Mouse (Mus musculus) CH12.LX (cell line): Measurements from ENCODE around the gene Ankmy2. TPM values are rescaled to one million over a fixed set of nuclear protein-coding genes. Genes with fewer than 3 reads are reported as not detected.
A peak's percentile ranks its signal among the peaks of the same experiment; 100 is the strongest.

Experiments used
- DNase-seq: peaks from one replicate; pipeline ENCODE4 v3.0.0-alpha.2; 2013; ENCODE audit errors: extremely low read depth
- H3K27ac ChIP-seq: 2 replicates; pipeline ENCODE4 v1.5.1; 2012; ENCODE audit warnings: low read depth, mild to moderate bottlenecking, control low read depth, moderate library complexity; ENCODE audit not compliant: insufficient read depth
- H3K27me3 ChIP-seq: replicated peaks from 2 replicates; pipeline ENCODE3; 2012; ENCODE audit warnings: inconsistent platforms
- H3K36me3 ChIP-seq, 2 experiments: replicated peaks in 1 of 2; 2 replicates each; pipeline versions ENCODE3 to v1.6.1; 2012; ENCODE audit warnings: inconsistent platforms in 1 of 2, low read length in 1 of 2, mild to moderate bottlenecking in 1 of 2, mixed read lengths in 1 of 2, moderate library complexity in 1 of 2; ENCODE audit not compliant: control insufficient read depth in 1 of 2, insufficient read depth in 1 of 2
- H3K4me1 ChIP-seq, 2 experiments: 2 replicates each; pipeline ENCODE4 v1.6.1; 2012; ENCODE audit warnings: inconsistent platforms in 1 of 2, moderate library complexity in 1 of 2; ENCODE audit not compliant: insufficient read depth in 2 of 2, control insufficient read depth in 1 of 2
- H3K4me2 ChIP-seq: 2 replicates; pipeline ENCODE4 v1.6.1; 2012; ENCODE audit warnings: low read depth, mild to moderate bottlenecking, control low read depth; ENCODE audit not compliant: poor library complexity, insufficient read depth, severe bottlenecking
- H3K4me3 ChIP-seq, 3 experiments: fragments of 150-350 bp in 1 of 3; sonication (generic) in 1 of 3; replicated peaks in 1 of 3; 2 replicates each; pipeline versions ENCODE3 to v1.5.1; 2011 to 2012; ENCODE audit warnings: low read depth in 2 of 3, low read length in 2 of 3, mild to moderate bottlenecking in 2 of 3, moderate library complexity in 2 of 3, control low read depth in 1 of 3, improper control_type of control experiment in 1 of 3, inconsistent platforms in 1 of 3, mixed read lengths in 1 of 3; ENCODE audit not compliant: poor library complexity in 1 of 3
- H3K79me2 ChIP-seq: replicated peaks from 2 replicates; pipeline ENCODE4 v1.6.1; 2012; ENCODE audit warnings: mild to moderate bottlenecking, moderate library complexity; ENCODE audit not compliant: control insufficient read depth, poor library complexity, insufficient read depth, severe bottlenecking; ENCODE audit errors: extremely low read depth
- H3K9ac ChIP-seq: 2 replicates; pipeline ENCODE4 v1.6.1; 2012; ENCODE audit warnings: low read depth, mild to moderate bottlenecking, control low read depth, moderate library complexity; ENCODE audit not compliant: insufficient read depth
- H3K9me3 ChIP-seq: replicated peaks from 2 replicates; pipeline ENCODE3; 2012; ENCODE audit warnings: low read length, inconsistent platforms, mixed read lengths
- CHD1 ChIP-seq: IDR thresholded peaks from 2 replicates; pipeline ENCODE4 v1.6.1; 2012; ENCODE audit warnings: low read depth, low read length, improper control_type of control experiment, inconsistent platforms
- CHD2 ChIP-seq: IDR thresholded peaks from 2 replicates; pipeline ENCODE4 v1.6.1; 2011; ENCODE audit warnings: low read length, improper control_type of control experiment
- E2F4 ChIP-seq: IDR thresholded peaks from 2 replicates; pipeline ENCODE4 v1.6.1; 2011; ENCODE audit warnings: low read depth, low read length, improper control_type of control experiment; ENCODE audit not compliant: insufficient replicate concordance
- ETS1 ChIP-seq: conservative IDR thresholded peaks from 2 replicates; pipeline ENCODE4 v1.6.1; 2012; ENCODE audit warnings: low read depth, mild to moderate bottlenecking, inconsistent platforms, low read length, improper control_type of control experiment, moderate library complexity
- HCFC1 ChIP-seq: IDR thresholded peaks from 2 replicates; pipeline ENCODE4 v1.6.1; 2012; ENCODE audit warnings: low read depth, mild to moderate bottlenecking, inconsistent platforms, low read length, improper control_type of control experiment
- JUND ChIP-seq: conservative IDR thresholded peaks from 2 replicates; pipeline ENCODE4 v1.6.1; 2011; ENCODE audit warnings: low read depth, low read length, improper control_type of control experiment
- KAT2A ChIP-seq: IDR thresholded peaks from 2 replicates; pipeline ENCODE4 v1.6.1; 2012; ENCODE audit warnings: low read length, improper control_type of control experiment, inconsistent platforms; ENCODE audit not compliant: insufficient replicate concordance
- MXI1 ChIP-seq: IDR thresholded peaks from 2 replicates; pipeline ENCODE4 v1.6.1; 2011; ENCODE audit warnings: mild to moderate bottlenecking, low read depth, low read length, improper control_type of control experiment
- NRF1 ChIP-seq: IDR thresholded peaks from 2 replicates; pipeline ENCODE4 v1.6.1; 2014; ENCODE audit warnings: low read depth, mild to moderate bottlenecking, inconsistent platforms, low read length, improper control_type of control experiment, moderate library complexity
- POLR2A ChIP-seq: IDR thresholded peaks from 2 replicates; pipeline ENCODE4 v1.6.1; 2011; ENCODE audit warnings: low read depth, mild to moderate bottlenecking, improper control_type of control experiment, low read length
- SIN3A ChIP-seq: IDR thresholded peaks from 2 replicates; pipeline ENCODE4 v1.6.1; 2012; ENCODE audit warnings: low read length, improper control_type of control experiment, inconsistent platforms
- TCF12 ChIP-seq: IDR thresholded peaks from 2 replicates; pipeline ENCODE4 v1.6.1; 2014; ENCODE audit warnings: low read depth, mild to moderate bottlenecking, inconsistent platforms, low read length, improper control_type of control experiment
- UBTF ChIP-seq: IDR thresholded peaks from 2 replicates; pipeline ENCODE4 v1.6.1; 2012; ENCODE audit warnings: low read depth, mild to moderate bottlenecking, inconsistent platforms, low read length, improper control_type of control experiment, moderate library complexity
- ZMIZ1 ChIP-seq: IDR thresholded peaks from 2 replicates; pipeline ENCODE4 v1.6.1; 2012; ENCODE audit warnings: low read depth, mild to moderate bottlenecking, inconsistent platforms, low read length, improper control_type of control experiment
- dilution Hi-C: fragments of 300-500 bp; cut with MboI; formaldehyde crosslinking; loops from 2 replicates; pipeline ENCODE4 v1.14.3; 2020; ENCODE audit warnings: low sequenced_read_pairs; ENCODE audit not compliant: extremely low pct_unique_long_range_greater_than_20kb, extremely low pct_ligation_motif_present
- in situ Hi-C: fragments of 300-500 bp; cut with MboI; formaldehyde crosslinking; loops from 3 replicates; pipeline ENCODE4 v1.14.3; 2019; ENCODE audit warnings: low sequenced_read_pairs, low pct_ligation_motif_present, low pct_unique_long_range_greater_than_20kb, mixed read lengths
- polyA plus RNA-seq: library from polyadenylated mRNA; unstranded; fragments of >175 nt; gene quantifications from 2 replicates; pipeline ENCODE4 v1.2.1, GENCODE M21; 2012; ENCODE audit warnings: low read depth; ENCODE audit not compliant: insufficient read length
- total RNA-seq, 2 experiments: library from RNA; depleted of rRNA; stranded (reverse); fragments of 300-350 nt in 1 of 2; fragments of >200 nt in 1 of 2; gene quantifications; 2 replicates each; pipeline ENCODE4 v1.2.3; 2012 to 2014

Gene Ankmy2
- total and polyA plus RNA-seq, 3 experiments = 13.8 to 19.1 (median 16.7) TPM

DNA sequence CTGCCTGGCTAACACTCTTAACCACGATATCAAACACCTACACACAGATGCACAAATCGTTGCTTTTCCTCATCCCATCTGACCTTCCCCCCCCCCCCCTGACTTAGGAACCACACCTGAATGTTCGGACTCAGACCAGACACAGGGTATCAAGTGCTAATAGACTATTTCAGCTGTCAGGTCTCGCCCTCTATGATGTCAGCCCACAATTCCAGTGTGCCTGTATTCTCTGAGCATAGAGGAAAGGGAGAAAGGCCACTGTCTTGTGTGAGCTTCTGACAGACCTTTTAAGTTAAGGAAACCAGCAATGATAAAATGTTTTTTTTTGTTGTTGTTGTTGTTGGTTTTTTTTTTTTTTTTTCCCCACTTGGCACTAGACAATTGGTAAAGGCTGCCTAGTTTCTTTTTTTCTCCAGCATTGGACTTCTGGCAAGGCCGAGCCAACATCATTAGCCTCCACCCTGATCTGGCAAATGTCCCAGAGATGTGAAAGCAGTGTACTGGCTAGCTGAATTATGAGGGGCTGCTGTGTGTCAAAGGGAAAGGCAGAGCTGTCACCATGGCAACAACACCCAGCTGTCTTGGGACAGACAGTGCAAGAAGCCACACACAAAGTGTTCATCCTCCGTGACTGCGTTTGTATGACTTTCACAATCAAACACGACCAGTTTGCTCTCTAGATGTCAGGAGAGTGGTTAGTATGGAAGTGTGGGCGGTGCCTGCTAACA, 50.3 kb downstream of the Ankmy2 start:
- H3K9me3 ChIP-seq = no peaks in the 10 kb centered on the region
- no peaks in the 10 kb centered on the region for H3K27me3 ChIP-seq
- peak; percentile 14 for DNase-seq
- H3K79me2 ChIP-seq = no peaks in the 10 kb centered on the region
- no peak overlapping the region for H3K4me2 ChIP-seq
- no peak overlapping the region for H3K9ac ChIP-seq
- in situ Hi-C loops = no loop called here
- no peak overlapping the region for H3K4me3 ChIP-seq
- dilution Hi-C loops = no loop called here
- peaks cover 3 to 4% of the 10 kb centered on the region in 2 experiments; a peak in 3 of 4 replicates for H3K4me1 ChIP-seq
- no peaks in the 10 kb centered on the region for H3K36me3 ChIP-seq
- H3K27ac ChIP-seq = no peak overlapping the region
- TF ChIP-seq ETS1 = no peak
- no peak for TF ChIP-seq TCF12
- TF ChIP-seq SIN3A = no peak
- TF ChIP-seq, all 38 proteins: peak for 0

DNA sequence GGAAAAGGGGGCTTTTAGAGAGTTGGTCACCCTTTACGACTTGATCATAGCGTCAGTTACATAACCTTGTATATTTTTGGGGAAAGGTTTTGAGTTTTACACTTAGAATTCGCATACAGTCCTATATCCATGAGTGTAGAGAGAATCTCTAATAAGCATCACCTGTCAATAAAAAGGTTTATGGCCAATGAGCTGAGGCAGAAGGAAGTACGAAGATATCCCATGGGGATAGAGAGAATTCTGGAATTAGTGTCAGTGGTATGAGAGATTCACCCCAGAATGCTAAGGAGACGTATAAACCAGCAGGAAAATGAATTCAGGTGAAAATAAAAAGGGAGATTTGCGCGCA, 50.9 kb downstream of the Ankmy2 start:
- H3K9ac ChIP-seq = no peak overlapping the region
- in situ Hi-C loops = no loop called here
- no peak overlapping the region for H3K27ac ChIP-seq
- H3K4me2 ChIP-seq = no peak overlapping the region
- H3K4me3 ChIP-seq = peak overlapping the region in 1 of 3 experiments; percentile 37
- H3K4me1 ChIP-seq = peaks cover 3 to 4% of the 10 kb centered on the region in 2 experiments; a peak in 3 of 4 replicates
- dilution Hi-C loops = no loop called here
- H3K9me3 ChIP-seq = no peaks in the 10 kb centered on the region
- H3K36me3 ChIP-seq = no peaks in the 10 kb centered on the region
- no peak for DNase-seq
- H3K27me3 ChIP-seq = no peaks in the 10 kb centered on the region
- TF ChIP-seq SIN3A = no peak
- TF ChIP-seq JUND = no peak
- TF ChIP-seq HCFC1 = no peak
- TF ChIP-seq E2F4 = no peak
- TF ChIP-seq CHD1 = no peak
- no peak for TF ChIP-seq ZMIZ1
- no peak for TF ChIP-seq MXI1
- no peak for TF ChIP-seq NRF1
- TF ChIP-seq POLR2A = no peak
- TF ChIP-seq KAT2A = no peak
- TF ChIP-seq TCF12 = no peak
- TF ChIP-seq CHD2 = no peak
- TF ChIP-seq UBTF = no peak
- H3K79me2 ChIP-seq = no peaks in the 10 kb centered on the region
